Mouse (Mus musculus): Measurements from ENCODE around the gene Tiparp.

- TF ChIP-seq CTCF (IDR thresholded peaks at IDR 0.05; ENCODE audit: borderline replicate concordance, insufficient read depth, low read depth, low read length) = no peak
- TF ChIP-seq POLR2A (IDR thresholded peaks at IDR 0.05; ENCODE audit: borderline replicate concordance, insufficient read depth, low read length) = no peak
These were observed 21.6 kb downstream of the Tiparp start for GRCm38 (mm10) chr3:65549785-65550184.
